Mouse (Mus musculus): ENCODE measurements around the gene Smco3. TPM values are rescaled to one million over a fixed set of nuclear protein-coding genes. Genes with fewer than 3 reads are reported as not detected.
"Not testable (repeated sequence)": the region's sequence is repeated elsewhere in the genome, so short reads cannot be mapped to it uniquely, and the experiment has no call there.

Gene Smco3
- 1 to 10 TPM; 4.0 to 4.8 TPM for total RNA-seq (2021)
- long read RNA-seq, experiment 1, transcript Smco3-201 (2 exons, 2,056 nt), result major isoform, 5 of 7 reads
- long read RNA-seq, experiment 1, partial matches to known transcripts, result 0 of 7 reads
- long read RNA-seq, experiment 1, other reads (novel, unspliced or antisense), result 2 of 7 reads
- long read RNA-seq, experiment 2, transcript Smco3-201 (2 exons, 2,056 nt), result major isoform, 11 of 12 reads
- long read RNA-seq, experiment 2, partial matches to known transcripts, result 0 of 12 reads
- long read RNA-seq, experiment 2, other reads (novel, unspliced or antisense), result 1 of 12 reads

DNA sequence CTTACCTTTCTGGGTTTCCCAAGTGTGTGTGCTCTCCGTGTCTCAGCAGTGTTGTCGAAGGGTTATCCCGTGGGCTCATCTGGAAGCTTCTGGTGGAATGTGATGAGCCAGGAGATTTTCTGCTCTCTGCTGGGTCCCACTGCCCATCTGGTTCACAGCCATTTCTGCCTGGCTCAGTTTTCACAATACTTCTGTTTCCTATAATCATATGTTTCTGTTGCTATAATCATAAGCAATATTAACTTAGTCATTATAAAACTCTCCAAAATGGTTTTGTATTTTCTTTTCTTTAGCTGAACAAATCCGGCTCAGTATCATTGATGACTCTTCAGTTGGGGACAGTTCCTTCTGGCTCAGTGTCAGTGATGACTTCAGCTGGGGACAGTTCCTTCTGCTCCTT, at the start of gene Smco3:
TSS of gene Smco3 (minus strand) at position 101 of the 400 bp plus-strand sequence.
- DNase-seq (ENCODE audit: low spot score in 2 of 2), result no peak

GRCm38 (mm10) chr6:136884766-136885165, 49.5 kb upstream of the Smco3 start:
- DNase-seq (ENCODE audit: low spot score in 2 of 2), result not testable (repeated sequence)

DNA sequence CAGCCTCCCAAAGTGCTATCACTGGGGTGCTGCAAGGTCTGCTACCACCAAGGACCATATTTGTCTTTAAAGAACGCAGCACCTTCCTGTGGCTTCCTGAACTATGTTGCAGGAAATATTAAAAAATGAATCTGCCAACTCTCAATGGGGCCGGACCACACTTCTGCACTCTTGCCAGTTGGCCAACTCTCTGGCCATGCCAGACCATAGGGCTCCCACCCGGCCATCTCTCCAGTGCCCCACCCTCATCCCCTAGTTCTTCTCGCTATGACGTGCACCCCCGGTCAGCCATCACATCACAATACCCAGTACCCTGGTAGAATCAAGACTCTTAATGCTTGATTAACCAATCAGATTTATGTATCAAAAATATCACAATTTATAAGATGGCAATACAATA, 48.7 kb upstream of the Smco3 start:
- no peak for DNase-seq (ENCODE audit: low spot score in 2 of 2)

DNA sequence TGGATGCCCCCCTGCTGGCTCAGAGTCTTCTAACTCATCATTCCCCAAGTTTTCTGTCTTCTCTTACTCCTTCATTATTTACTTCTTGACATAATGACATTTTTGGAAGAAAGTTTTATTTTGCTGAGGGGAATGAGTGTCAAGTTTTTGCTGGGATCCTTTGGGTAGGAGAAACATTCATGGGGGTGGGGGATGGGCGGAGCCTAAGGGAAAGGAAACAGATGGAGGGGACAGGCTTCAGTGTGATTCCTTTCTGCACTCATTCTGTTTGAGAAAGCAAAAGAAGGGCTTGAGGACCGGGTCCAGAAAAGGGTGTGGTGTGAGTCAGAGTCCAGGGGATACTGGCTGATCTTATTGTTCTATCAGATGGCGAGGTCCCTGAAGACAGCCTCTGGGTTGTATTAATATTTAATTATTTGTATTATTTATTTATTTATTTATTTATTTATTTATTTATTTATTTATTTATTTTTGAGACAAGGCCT, 48.2 kb upstream of the Smco3 start:
- DNase-seq (ENCODE audit: low spot score in 2 of 2), result no peak

- no peak for DNase-seq (ENCODE audit: low spot score in 2 of 2)
Observed at GRCm38 (mm10) chr6:136881678-136882077, 46.4 kb upstream of the Smco3 start.

DNA sequence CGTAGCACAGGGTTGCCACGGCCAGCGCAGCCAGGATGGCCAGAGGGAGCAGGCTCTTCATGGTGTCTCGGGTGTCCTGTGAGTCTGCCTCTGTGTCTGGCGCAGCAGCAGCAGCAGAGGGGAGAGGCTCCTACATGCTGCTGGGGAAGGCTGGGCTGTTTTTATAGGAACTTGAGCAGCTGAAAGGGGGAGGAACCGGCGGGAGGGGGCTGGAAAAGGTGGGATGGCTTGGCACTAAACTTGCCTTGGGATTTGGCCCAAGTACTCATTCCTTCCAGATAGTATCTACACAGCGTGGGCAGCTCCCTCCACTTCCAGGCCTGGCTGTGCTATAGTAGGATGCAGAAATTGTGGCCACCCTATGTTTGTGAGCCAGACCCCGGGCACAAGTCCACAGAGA, 40.4 kb upstream of the Smco3 start, which contains the start of gene Mgp:
TSS of gene Mgp (minus strand) at position 154 of the 400 bp plus-strand sequence.
- DNase-seq (ENCODE audit: low spot score in 2 of 2), result no peak

DNA sequence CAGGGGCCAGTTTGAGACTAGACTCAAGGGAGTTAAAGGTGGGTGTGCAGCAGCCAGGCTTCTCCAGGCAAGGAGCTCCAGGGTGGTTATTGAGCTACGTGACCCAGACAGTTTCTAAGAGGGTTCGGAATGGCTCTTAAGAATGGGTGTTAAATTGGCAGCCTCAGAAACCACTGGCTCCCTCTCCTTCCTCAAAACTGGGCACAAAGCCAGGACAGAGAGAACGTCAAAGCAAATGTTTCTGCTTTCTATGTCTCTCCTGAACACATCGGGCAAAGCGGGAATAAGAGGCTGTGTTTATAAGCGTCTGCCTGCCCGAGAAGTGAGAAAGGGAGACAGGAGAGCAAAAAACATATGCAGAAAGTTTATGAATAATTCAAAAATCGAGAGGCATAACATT, 39.3 kb upstream of the Smco3 start:
- no peak for DNase-seq (ENCODE audit: low spot score in 2 of 2)

GRCm38 (mm10) chr6:136868921-136869320, 33.7 kb upstream of the Smco3 start:
- DNase-seq (ENCODE audit: low spot score in 2 of 2), result no peak

GRCm38 (mm10) chr6:136866150-136866549, 30.9 kb upstream of the Smco3 start:
- DNase-seq (ENCODE audit: low spot score in 2 of 2), result no peak

- DNase-seq (ENCODE audit: low spot score in 2 of 2), result no peak
Observed at GRCm38 (mm10) chr6:136865360-136865759, 30.1 kb upstream of the Smco3 start.

DNA sequence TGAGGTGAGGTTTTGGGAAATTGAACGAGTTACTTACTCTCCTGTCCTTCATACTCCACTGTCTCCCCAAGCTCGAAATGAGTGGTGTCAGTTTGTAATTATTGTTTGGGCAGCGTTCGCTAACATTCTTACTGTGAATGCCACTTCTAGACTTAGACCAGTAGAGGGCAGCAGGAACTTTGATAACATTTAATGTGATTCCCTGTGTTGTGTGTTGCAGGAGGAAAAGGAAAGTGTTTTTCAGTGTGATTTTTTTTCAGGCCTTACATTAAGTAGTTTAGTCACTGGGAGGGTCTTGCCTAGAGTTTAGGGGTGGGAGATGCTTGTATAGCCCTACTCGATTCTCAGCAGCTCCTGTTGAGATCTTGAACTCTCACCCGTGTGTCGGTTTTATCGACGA, 25.8 kb upstream of the Smco3 start:
- DNase-seq (ENCODE audit: low spot score in 2 of 2), result peak; percentile 21 to 70

- DNase-seq (ENCODE audit: low spot score in 2 of 2), result no peak
Observed at GRCm38 (mm10) chr6:136858420-136858819, 23.2 kb upstream of the Smco3 start.

- no peak for DNase-seq (ENCODE audit: low spot score in 2 of 2)
Observed at GRCm38 (mm10) chr6:136857873-136858260, 22.6 kb upstream of the Smco3 start.

GRCm38 (mm10) chr6:136857186-136857872, 22.1 kb upstream of the Smco3 start, which contains the start of gene Art4:
Gene Art4, minus strand, starts transcription at chr6:136857733.
- no peak for DNase-seq (ENCODE audit: low spot score in 2 of 2)

DNA sequence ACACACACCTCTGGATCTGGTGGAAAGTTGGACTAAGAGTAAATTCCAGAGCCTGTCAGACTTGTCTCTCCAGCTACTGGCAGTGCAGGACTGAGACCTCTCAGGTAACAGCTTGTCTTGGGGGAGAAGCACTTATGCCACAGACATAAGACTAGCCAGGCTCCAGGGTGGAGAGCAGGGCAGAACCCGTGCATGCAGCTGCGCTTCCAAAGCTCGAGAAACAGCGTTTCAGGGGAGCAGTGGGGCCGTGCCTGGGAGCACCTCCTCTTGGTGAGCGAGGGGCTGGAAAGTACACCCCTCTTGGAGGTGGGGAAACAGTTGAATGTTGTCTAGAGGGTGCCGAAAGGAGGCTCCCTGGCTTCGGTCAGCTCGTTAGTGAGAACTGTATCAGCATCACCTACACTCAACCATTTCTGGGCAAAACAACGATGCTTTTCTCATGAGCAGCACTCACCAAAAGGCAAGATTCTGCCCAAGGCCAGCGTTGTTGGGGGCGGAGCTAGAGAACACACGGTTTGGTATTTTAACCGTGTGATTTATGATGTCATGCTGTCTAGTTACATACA, 20.9 kb upstream of the Smco3 start:
- DNase-seq (ENCODE audit: low spot score in 2 of 2), result no peak

DNA sequence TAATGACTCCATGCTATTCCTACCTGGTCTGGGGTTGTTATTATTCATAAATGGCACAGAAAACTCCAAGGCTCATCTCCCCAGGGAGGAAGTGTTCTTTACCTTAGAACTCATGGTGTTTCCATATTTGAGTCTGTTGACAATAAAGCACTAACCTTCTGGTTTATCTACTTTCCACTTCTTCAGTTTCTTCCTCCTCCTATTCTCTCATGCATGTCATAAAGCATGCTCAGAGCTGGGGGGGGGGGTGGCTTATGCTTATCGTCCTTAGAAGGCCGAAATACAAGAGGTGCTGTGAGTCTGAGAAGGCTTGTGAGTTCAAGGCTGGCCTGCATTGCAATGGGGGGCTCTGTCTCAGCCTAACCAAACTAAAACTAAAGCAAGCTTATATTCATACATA, 19.9 kb upstream of the Smco3 start:
- DNase-seq (ENCODE audit: low spot score in 2 of 2), result no peak

GRCm38 (mm10) chr6:136854361-136854781, 19.1 kb upstream of the Smco3 start:
- no peak for DNase-seq (ENCODE audit: low spot score in 2 of 2)

DNA sequence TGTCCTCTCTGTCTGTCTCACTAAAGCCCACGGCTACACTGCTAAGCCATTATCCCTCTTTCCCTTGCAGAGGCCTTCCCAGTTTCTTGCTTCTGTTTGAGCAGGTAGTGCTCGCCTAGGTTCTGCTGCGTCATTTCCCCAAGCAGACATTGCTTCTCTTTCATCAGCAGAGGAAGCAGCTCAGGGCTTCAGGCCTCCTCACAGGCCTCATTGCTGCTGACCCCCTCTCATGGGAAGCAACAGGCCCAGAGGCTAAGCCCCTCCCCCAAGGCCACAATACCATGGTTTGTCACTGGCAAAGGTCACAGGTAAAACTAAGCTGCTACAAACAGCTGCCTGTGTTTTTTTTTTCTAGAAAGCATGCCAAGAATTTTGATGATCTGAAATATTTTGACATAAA, 17.5 kb upstream of the Smco3 start:
- no peak for DNase-seq (ENCODE audit: low spot score in 2 of 2)

DNA sequence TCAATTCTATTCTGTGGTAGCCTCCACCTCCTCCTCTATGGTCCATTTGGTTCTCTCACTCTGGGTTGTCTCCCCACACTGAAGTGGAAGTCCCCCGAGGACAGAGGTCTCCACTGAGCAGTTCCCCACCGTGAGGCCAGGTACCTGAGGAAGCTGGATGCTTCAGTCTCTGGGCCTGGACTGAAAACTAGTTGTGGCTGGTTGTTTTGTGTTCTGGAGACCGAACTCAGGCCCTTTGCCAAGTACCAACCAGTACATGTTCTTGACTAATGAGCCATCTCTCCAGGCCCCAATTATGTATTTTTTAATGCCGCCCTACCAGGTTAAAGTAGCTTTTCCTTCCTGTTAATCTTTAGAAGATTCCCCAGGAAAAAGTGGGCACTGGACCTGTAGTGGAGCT, 17.1 kb upstream of the Smco3 start:
- DNase-seq (ENCODE audit: low spot score in 2 of 2), result no peak

DNA sequence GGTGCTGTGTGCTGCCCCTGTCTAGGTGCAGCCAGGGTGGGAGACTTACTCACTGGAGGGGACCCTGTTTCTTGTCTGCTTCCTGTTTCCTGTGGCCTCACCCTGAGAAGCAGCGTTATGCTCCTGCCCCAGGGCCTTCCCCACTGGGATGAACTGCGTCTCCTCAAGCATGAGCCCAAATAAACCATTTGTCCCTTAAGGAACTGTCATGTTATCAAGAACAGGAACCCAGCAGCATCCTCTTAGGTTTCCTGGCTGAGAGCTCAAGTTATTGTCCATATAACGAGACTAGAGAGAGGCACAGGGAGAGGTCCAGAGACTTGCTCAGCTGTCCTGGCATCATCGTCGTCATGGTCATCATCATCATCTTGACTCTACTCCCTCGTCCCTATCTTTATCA, 15.0 kb upstream of the Smco3 start:
- DNase-seq (ENCODE audit: low spot score in 2 of 2), result no peak

DNA sequence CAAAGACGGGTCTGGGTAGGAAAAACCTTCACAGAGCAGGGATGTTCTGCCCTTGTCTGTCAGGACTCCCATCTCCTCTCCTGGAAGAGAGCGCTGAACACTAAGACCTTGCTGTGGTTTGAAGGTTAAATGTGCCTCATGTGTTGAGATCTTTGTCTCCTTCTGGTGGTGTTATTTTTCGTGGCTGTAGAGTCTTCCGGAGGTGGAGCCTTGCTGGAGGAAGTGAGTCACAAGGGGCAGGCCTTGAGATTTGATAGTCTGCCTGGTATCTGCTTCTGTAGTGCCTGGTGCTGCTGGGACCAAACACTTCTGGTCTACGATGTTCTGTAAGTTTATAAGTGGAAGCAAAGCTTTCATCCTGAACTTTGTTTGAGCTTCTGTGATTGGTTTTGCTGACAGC, 13.7 kb upstream of the Smco3 start:
- no peak for DNase-seq (ENCODE audit: low spot score in 2 of 2)

GRCm38 (mm10) chr6:136848399-136848798, 13.1 kb upstream of the Smco3 start:
- no peak for DNase-seq (ENCODE audit: low spot score in 2 of 2)

Measured in layer of hippocampus, postnatal 14 days (tissue).